Mouse (Mus musculus): ENCODE results near the gene Slc25a34. TPM values are rescaled to one million over a fixed set of nuclear protein-coding genes. Genes with fewer than 3 reads are reported as not detected.

Slc25a34 gene
- total RNA-seq (2023): 0.21 TPM in 1 of 4 replicates, not detected in the others

GRCm38 (mm10) chr4:141623666-141624065 lies at the start of gene Slc25a34:
Gene Slc25a34 (minus strand): TSS chr4:141623821.

GRCm38 (mm10) chr4:141664799-141665198 lies 41.2 kb upstream of the Slc25a34 start, which contains the start of gene Plekhm2:
Gene Plekhm2 (minus strand): TSS chr4:141664899.

GRCm38 (mm10) chr4:141618565-141619243 lies 4.9 kb downstream of the Slc25a34 start, which contains the start of gene Tmem82:
Gene Tmem82 (minus strand): TSS chr4:141618633.

DNA sequence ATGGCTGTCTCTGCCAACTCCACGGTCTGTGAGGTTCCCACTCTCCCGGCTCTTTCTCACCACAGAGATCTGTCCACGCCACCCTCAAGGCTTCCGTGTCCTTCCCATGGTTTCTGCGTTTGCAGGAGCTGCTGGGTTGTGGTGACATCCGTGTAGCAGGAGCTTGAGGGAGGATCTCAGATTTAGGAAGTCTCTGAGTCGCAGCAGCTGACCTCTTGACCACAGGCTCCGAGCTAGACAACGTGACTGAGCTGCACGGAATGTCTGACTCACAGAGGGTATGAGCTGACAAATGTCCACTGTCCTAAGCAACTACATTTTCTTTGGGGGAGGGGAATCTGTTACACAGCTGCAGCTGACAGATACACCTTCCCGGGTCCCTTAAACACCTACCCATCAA lies 17.8 kb downstream of the Slc25a34 start, which contains the start of gene Fblim1:
Gene Fblim1, minus strand, starts transcription at position 236 of the 400 bp plus-strand sequence.

Other genes starting within 250 kb of the Slc25a34 start
- gene Clcnka, start 225.1 kb downstream of the Slc25a34 start, total RNA-seq (2023): not detected in 4 replicates
- gene Clcnkb, start 207.8 kb downstream of the Slc25a34 start, total RNA-seq (2023): not detected in 4 replicates
- gene Hspb7, start 203.0 kb downstream of the Slc25a34 start, total RNA-seq (2023): not detected in 4 replicates
- not detected in 4 replicates for gene Srarp, start 187.7 kb downstream of the Slc25a34 start, total RNA-seq (2023)
- gene Zbtb17, start 179.2 kb downstream of the Slc25a34 start, total RNA-seq (2023): 43.5 to 55.8 TPM (median 49.0 TPM) in 4 replicates
- gene Spen, start 85.2 kb downstream of the Slc25a34 start, total RNA-seq (2023): 46.6 to 59.3 TPM (median 54.1 TPM) in 4 replicates
- not detected in 4 replicates for gene Fblim1, start 17.7 kb downstream of the Slc25a34 start, total RNA-seq (2023)
- not detected in 4 replicates for gene Tmem82, start 5.2 kb downstream of the Slc25a34 start, total RNA-seq (2023)
- gene Plekhm2, start 41.1 kb upstream of the Slc25a34 start, total RNA-seq (2023): 27.7 to 40.7 TPM (median 35.5 TPM) in 4 replicates
- 4.6 to 12.8 TPM (median 7.1 TPM) in 3 of 4 replicates, not detected in the other for gene Rsc1a1, start 61.8 kb upstream of the Slc25a34 start, total RNA-seq (2023)
- 43.3 to 54.2 TPM (median 45.4 TPM) in 4 replicates for gene Ddi2, start 99.6 kb upstream of the Slc25a34 start, total RNA-seq (2023)
- gene Agmat, start 122.9 kb upstream of the Slc25a34 start, total RNA-seq (2023): not detected in 4 replicates
- 9.8 to 13.5 TPM (median 12.6 TPM) in 4 replicates for gene Dnajc16, start 167.1 kb upstream of the Slc25a34 start, total RNA-seq (2023)
- gene Casp9, start 169.8 kb upstream of the Slc25a34 start, total RNA-seq (2023): 21.8 to 32.9 TPM (median 25.5 TPM) in 4 replicates
- 1.1 to 2.0 TPM in 2 of 4 replicates, not detected in the others for gene Cela2a, start 202.3 kb upstream of the Slc25a34 start, total RNA-seq (2023)
- not detected in 4 replicates for gene Ctrc, start 222.5 kb upstream of the Slc25a34 start, total RNA-seq (2023)